Mouse (Mus musculus) urinary bladder, postnatal 25 days (tissue): ENCODE data around the gene Alox5.

Experiments used
- DNase-seq: peaks from one replicate; pipeline ENCODE4 v3.0.0; 2022; ENCODE audit warnings: low spot score

The Alox5 gene

GRCm38 (mm10) chr6:116385194-116386044 lies 75.6 kb downstream of the Alox5 start:
- no peak for DNase-seq

- DNase-seq, result no peak
Measured at GRCm38 (mm10) chr6:116383582-116383981, 77.4 kb downstream of the Alox5 start.

- no peak for DNase-seq
Measured at GRCm38 (mm10) chr6:116381605-116382004, 79.4 kb downstream of the Alox5 start.

- DNase-seq, result no peak
Measured at GRCm38 (mm10) chr6:116380157-116380556, 80.8 kb downstream of the Alox5 start.

GRCm38 (mm10) chr6:116378892-116379291 lies 82.1 kb downstream of the Alox5 start:
- no peak for DNase-seq

- no peak for DNase-seq
Measured at GRCm38 (mm10) chr6:116374618-116375017, 86.4 kb downstream of the Alox5 start.

- DNase-seq, result no peak
Measured at GRCm38 (mm10) chr6:116374136-116374535, 86.8 kb downstream of the Alox5 start.

GRCm38 (mm10) chr6:116371500-116371899 lies 89.5 kb downstream of the Alox5 start:
- no peak for DNase-seq

- no peak for DNase-seq
Measured at GRCm38 (mm10) chr6:116370216-116370976, 90.6 kb downstream of the Alox5 start.

- no peak for DNase-seq
Measured at GRCm38 (mm10) chr6:116369811-116370210, 91.2 kb downstream of the Alox5 start.

GRCm38 (mm10) chr6:116367971-116368370 lies 93.0 kb downstream of the Alox5 start:
- no peak for DNase-seq

GRCm38 (mm10) chr6:116361993-116362392 lies 99.0 kb downstream of the Alox5 start:
- no peak for DNase-seq

- DNase-seq, result no peak
Measured at GRCm38 (mm10) chr6:116361463-116361862, 99.5 kb downstream of the Alox5 start.
